Mouse (Mus musculus): ENCODE measurements at regions not wholly inside any gene's neighbourhood (a gene's known extent, or its start where the extent isn't known, plus 50 kb on each side); places are given as distances from the start of the nearest gene placed in this dataset.

DNA sequence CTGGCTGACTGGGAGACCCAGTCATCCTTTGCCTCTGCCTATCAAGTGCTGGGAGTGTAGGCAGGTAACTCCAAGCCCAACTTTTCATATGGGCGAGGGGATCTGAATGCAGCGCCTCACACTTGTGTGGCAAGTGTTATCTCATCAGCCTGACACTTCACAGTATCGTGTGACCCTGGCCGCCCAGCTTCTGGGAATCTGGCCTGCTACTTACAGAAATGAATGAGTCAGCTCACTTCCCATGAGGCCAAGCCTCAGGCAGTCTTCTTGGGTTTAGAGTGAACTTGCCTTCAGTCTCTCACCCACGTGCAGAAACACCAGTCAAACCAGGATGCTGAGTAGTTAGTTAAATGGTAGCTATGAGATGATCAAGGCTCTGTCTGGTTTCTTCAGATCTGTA, 156.5 kb downstream of the En1 start:
- no peaks in the 10 kb centered on the region for H3K9me3 ChIP-seq (ENCODE audit: low read length)
- H3K4me2 ChIP-seq (ENCODE audit: low read depth) = no peak overlapping the region
- no peak overlapping the region for H3K4me3 ChIP-seq (ENCODE audit: low read depth, low read length)
- WGBS = 80% methylated on average over 5 of the region's 5 CpGs
- no peak overlapping the region for H3K9ac ChIP-seq
- H3K4me1 ChIP-seq (ENCODE audit: insufficient read depth) = no peaks in the 10 kb centered on the region
- no peaks in the 10 kb centered on the region for H3K27me3 ChIP-seq (ENCODE audit: insufficient read depth, low read length)
- ATAC-seq (no peak), DNase-seq (no peak)
- H3K36me3 ChIP-seq (ENCODE audit: insufficient read depth) = no peaks in the 10 kb centered on the region
- H3K27ac ChIP-seq (ENCODE audit: low read depth, low read length) = no peak overlapping the region
- TF ChIP-seq CTCF (IDR thresholded peaks at IDR 0.05; ENCODE audit: low read depth) = no peak

DNA sequence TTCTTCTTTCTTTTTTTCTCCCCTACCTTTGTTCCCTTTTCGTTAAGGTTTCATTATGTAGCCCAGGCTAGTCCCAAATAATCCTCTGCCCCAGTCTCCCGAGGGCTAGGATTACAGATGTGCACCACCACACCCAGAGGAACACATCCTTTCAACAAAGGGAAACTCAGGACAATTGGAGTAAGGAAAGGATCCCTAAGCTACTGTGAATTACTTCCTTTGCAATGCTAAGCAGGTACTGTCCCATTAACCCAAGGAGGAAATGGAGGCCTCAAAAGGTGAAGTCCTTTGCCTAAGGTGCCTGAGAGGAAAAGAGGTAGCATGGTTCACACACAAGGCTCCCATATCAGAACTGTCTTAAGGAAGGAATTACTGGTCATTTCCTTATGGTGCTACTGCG, 157.2 kb downstream of the En1 start:
- H3K4me3 ChIP-seq (ENCODE audit: low read depth, low read length) = no peak overlapping the region
- no peaks in the 10 kb centered on the region for H3K27me3 ChIP-seq (ENCODE audit: insufficient read depth, low read length)
- H3K36me3 ChIP-seq (ENCODE audit: insufficient read depth) = no peaks in the 10 kb centered on the region
- DNase-seq = no peak
- H3K9me3 ChIP-seq (ENCODE audit: low read length) = no peaks in the 10 kb centered on the region
- no peaks in the 10 kb centered on the region for H3K4me1 ChIP-seq (ENCODE audit: insufficient read depth)
- ATAC-seq = no peak
- H3K27ac ChIP-seq (ENCODE audit: low read depth, low read length) = no peak overlapping the region
- H3K9ac ChIP-seq = no peak overlapping the region
- TF ChIP-seq CTCF (IDR thresholded peaks at IDR 0.05; ENCODE audit: low read depth) = no peak
- WGBS = 74% methylated on average over 3 of the region's 3 CpGs
- H3K4me2 ChIP-seq (ENCODE audit: low read depth) = no peak overlapping the region

DNA sequence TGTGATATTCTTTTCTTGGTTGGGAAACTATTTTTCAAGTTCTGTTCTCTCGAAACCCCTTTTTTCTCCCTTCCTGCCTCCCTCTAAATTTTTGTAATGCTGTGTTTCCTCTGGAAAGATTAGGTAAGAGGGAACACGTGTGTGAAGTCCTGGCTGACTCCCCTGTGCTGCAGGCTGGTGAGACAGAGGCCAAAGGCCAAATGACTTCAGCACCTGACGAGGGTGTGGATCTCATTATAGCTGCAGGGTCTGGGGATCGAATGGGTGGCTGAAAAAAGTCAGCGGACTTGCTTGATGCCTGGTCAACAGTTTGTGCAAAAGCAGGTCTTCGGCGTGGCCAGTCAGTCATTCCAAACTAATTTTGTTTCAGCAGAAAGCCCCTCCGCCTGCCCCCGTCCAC, 159.1 kb downstream of the En1 start:
- no peak overlapping the region for H3K9ac ChIP-seq
- H3K27ac ChIP-seq (ENCODE audit: low read depth, low read length) = no peak overlapping the region
- TF ChIP-seq CTCF (IDR thresholded peaks at IDR 0.05; ENCODE audit: low read depth) = no peak
- no peak for ATAC-seq
- H3K4me2 ChIP-seq (ENCODE audit: low read depth) = no peak overlapping the region
- 80% methylated on average over 9 of the region's 9 CpGs for WGBS
- DNase-seq = no peak
- H3K9me3 ChIP-seq (ENCODE audit: low read length) = no peaks in the 10 kb centered on the region
- no peaks in the 10 kb centered on the region for H3K4me1 ChIP-seq (ENCODE audit: insufficient read depth)
- no peaks in the 10 kb centered on the region for H3K27me3 ChIP-seq (ENCODE audit: insufficient read depth, low read length)
- no peaks in the 10 kb centered on the region for H3K36me3 ChIP-seq (ENCODE audit: insufficient read depth)
- H3K4me3 ChIP-seq (ENCODE audit: low read depth, low read length) = no peak overlapping the region

DNA sequence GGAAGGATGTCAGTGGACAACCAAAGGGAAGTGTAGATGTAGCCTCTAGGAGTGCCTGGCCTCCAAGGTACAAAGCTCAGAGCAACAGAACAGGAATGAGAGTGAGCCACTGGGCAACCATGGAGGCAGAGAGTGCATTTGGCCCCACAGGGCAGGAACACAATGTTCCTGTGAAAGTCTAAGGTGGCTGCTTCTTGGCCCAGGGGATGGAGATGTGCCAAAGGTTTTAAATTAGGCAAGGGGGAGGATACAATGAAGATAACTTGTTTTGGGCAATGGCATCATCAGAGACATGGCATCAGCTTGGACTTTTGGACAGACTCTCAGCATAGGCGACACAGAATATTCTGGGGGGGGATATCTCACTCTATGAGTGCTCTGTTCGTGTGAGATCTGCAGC, 160.3 kb downstream of the En1 start:
- Histone ChIP-seq H3K9me3 (ENCODE audit: low read length) (no peaks in the 10 kb centered on the region), H3K27ac (ENCODE audit: low read depth, low read length) (no peak overlapping the region), H3K4me1 (ENCODE audit: insufficient read depth) (no peaks in the 10 kb centered on the region), H3K36me3 (ENCODE audit: insufficient read depth) (no peaks in the 10 kb centered on the region), H3K4me2 (ENCODE audit: low read depth) (no peak overlapping the region), H3K9ac (no peak overlapping the region), H3K27me3 (ENCODE audit: insufficient read depth, low read length) (no peaks in the 10 kb centered on the region), H3K4me3 (ENCODE audit: low read depth, low read length) (no peak overlapping the region)
- DNase-seq = no peak
- 80% methylated on average over 2 of the region's 2 CpGs for WGBS
- ATAC-seq = no peak
- no peak for TF ChIP-seq CTCF (IDR thresholded peaks at IDR 0.05; ENCODE audit: low read depth)

DNA sequence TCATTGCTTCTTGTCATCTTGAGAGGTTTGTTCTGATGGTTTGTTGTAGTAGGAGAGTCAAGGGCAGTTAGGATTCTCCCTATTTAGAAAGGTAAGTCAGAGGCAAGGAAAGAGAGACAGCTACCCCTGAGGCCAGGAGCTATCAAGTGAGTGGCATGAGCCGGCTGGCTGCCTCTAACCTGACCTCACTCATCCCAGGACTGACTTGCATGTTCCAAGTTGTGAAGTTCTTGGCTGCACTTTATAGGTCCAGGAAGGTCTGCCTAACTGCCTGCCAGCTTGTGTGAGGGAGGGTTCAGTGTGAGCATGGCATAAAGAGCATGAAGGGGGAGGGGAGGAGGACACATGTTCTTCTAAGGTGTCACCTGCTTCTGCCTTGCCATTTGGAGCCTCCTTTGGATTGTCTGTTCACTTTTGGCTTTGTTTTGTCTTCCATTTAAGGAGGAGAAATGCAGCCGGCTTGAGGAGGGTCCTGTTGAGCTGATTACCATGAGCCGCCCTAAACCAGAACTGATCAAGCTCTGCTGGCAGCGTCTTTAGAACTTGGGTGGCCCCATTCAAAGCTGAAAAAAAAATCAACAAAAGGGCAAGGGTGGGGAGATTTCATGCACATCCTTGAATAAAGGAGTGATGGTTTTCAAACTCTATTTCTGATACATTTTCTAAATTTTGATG, 160.8 kb downstream of the En1 start:
- WGBS = 48% methylated on average over 4 of the region's 4 CpGs
- Histone ChIP-seq H3K4me1 (ENCODE audit: insufficient read depth) (no peaks in the 10 kb centered on the region), H3K4me2 (ENCODE audit: low read depth) (no peak overlapping the region), H3K9me3 (ENCODE audit: low read length) (no peaks in the 10 kb centered on the region), H3K27me3 (ENCODE audit: insufficient read depth, low read length) (no peaks in the 10 kb centered on the region), H3K27ac (ENCODE audit: low read depth, low read length) (no peak overlapping the region), H3K9ac (no peak overlapping the region), H3K4me3 (ENCODE audit: low read depth, low read length) (no peak overlapping the region), H3K36me3 (ENCODE audit: insufficient read depth) (no peaks in the 10 kb centered on the region)
- no peak for TF ChIP-seq CTCF (IDR thresholded peaks at IDR 0.05; ENCODE audit: low read depth)
- DNase-seq (no peak), ATAC-seq (no peak)

DNA sequence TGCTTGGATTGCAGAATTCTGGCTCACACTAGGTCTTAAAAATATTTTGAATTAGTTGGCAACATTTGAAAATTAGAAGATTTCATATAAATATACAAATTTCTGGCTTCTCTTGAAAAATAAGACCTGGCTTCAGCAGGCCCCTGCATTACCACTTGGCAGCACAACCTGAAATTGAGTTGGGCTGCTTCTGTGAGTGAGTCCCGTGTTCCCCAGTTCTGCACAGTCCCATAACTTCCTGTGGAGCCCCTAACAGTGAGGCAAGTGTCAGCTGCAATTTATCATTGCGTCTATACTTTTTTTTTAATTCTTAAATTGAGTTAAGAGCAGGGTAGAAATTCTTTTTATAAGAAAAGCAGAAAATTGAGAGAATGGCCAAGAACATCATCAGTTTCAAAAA, 164.8 kb downstream of the En1 start:
- Histone ChIP-seq H3K27me3 (ENCODE audit: insufficient read depth, low read length) (no peaks in the 10 kb centered on the region), H3K4me3 (ENCODE audit: low read depth, low read length) (no peak overlapping the region), H3K9me3 (ENCODE audit: low read length) (no peaks in the 10 kb centered on the region), H3K4me2 (ENCODE audit: low read depth) (no peak overlapping the region), H3K9ac (no peak overlapping the region), H3K27ac (ENCODE audit: low read depth, low read length) (no peak overlapping the region), H3K36me3 (ENCODE audit: insufficient read depth) (no peaks in the 10 kb centered on the region), H3K4me1 (ENCODE audit: insufficient read depth) (no peaks in the 10 kb centered on the region)
- 82% methylated on average over 2 of the region's 2 CpGs for WGBS
- ATAC-seq (no peak), DNase-seq (no peak)
- TF ChIP-seq CTCF (IDR thresholded peaks at IDR 0.05; ENCODE audit: low read depth) = no peak

DNA sequence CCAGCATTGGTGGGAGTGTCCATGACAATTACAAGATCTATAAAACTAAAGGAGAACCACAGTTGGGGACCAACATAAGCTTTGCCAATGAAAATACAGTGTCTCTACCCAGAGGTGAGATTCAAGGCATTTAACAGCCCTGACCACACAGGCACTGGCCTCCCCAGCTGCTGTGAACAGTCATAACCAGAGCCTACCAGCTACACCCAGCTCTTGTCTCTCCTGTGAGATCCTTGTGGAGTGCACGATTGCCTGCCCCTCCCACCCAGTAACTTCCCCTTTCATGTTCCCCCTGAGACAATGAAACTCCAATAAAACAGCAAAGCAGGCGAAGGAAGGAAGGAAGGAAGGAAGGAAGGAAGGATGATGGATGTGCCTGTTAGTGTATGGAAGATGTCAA, 169.1 kb downstream of the En1 start:
- H3K4me2 ChIP-seq (ENCODE audit: low read depth) = no peak overlapping the region
- no peaks in the 10 kb centered on the region for H3K27me3 ChIP-seq (ENCODE audit: insufficient read depth, low read length)
- ATAC-seq (no peak), DNase-seq (no peak)
- no peak overlapping the region for H3K4me3 ChIP-seq (ENCODE audit: low read depth, low read length)
- H3K9me3 ChIP-seq (ENCODE audit: low read length) = no peaks in the 10 kb centered on the region
- H3K27ac ChIP-seq (ENCODE audit: low read depth, low read length) = no peak overlapping the region
- 70% methylated on average over 2 of the region's 2 CpGs for WGBS
- no peak for TF ChIP-seq CTCF (IDR thresholded peaks at IDR 0.05; ENCODE audit: low read depth)
- H3K4me1 ChIP-seq (ENCODE audit: insufficient read depth) = no peaks in the 10 kb centered on the region
- no peak overlapping the region for H3K9ac ChIP-seq
- H3K36me3 ChIP-seq (ENCODE audit: insufficient read depth) = no peaks in the 10 kb centered on the region
